Mouse (Mus musculus) C2C12 (cell line): ENCODE results near the gene Dst.

Experiments
- CEBPB ChIP-seq: IDR thresholded peaks from one replicate; pipeline ENCODE4 v1.6.1; 2011; ENCODE audit warnings: low read depth, mild to moderate bottlenecking, control low read depth, moderate library complexity
- CTCF ChIP-seq: IDR thresholded peaks from one replicate; pipeline ENCODE4 v1.5.1; 2011; ENCODE audit not compliant: control insufficient read depth, insufficient read depth, insufficient read length
- FOSL1 ChIP-seq: IDR thresholded peaks from one replicate; pipeline ENCODE4 v1.8.0; 2011; ENCODE audit warnings: mild to moderate bottlenecking, low read length; ENCODE audit not compliant: poor library complexity, insufficient read depth, severe bottlenecking
- MAX ChIP-seq: IDR thresholded peaks from one replicate; pipeline ENCODE4 v1.6.1; 2011; ENCODE audit warnings: mild to moderate bottlenecking, control low read depth
- MYOD1 ChIP-seq: IDR thresholded peaks from one replicate; pipeline ENCODE4 v1.6.1; 2011; ENCODE audit warnings: low read depth; ENCODE audit not compliant: control insufficient read depth, insufficient read length
- MYOG ChIP-seq: IDR thresholded peaks from one replicate; pipeline ENCODE4 v1.6.1; 2011; ENCODE audit not compliant: control insufficient read depth, insufficient read length; ENCODE audit errors: extremely low read depth
- USF1 ChIP-seq: IDR thresholded peaks from one replicate; pipeline ENCODE4 v1.6.1; 2011; ENCODE audit warnings: low read depth, mild to moderate bottlenecking, control low read depth, moderate library complexity

DNA sequence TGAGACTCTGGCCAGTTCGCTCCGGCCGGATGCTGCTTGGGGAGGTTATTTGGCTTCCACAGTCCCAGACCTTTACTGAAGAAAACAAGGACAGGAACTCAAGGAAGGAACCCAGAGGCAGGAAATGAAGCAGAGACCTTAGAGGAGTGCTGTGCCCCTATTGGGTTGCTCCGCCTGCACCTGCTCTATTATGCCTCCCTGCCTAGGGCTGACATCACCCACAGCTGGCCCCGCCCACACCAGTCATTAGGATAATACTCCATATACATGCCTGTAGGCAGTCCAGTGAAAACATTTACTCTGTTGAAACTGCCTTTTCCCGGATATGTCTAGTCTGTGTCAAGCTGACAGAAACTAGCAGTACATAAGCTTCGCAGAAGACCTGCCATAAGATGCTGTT is 130.5 kb downstream of the Dst start:
- TF ChIP-seq CTCF = no peak
- no peak for TF ChIP-seq MYOD1
- no peak for TF ChIP-seq CEBPB
- TF ChIP-seq MYOG = no peak
- TF ChIP-seq MAX = no peak
- no peak for TF ChIP-seq USF1
- TF ChIP-seq FOSL1 = no peak
